Mouse (Mus musculus) embryo, embryonic 11.5 days (tissue): ENCODE measurements around the gene Foxj3.
"Not testable (repeated sequence)": the region's sequence is repeated elsewhere in the genome, so short reads cannot be mapped to it uniquely, and the experiment has no call there.

Source experiments
- DNase-seq: peaks from one replicate; pipeline ENCODE4 v3.0.0-alpha.2; 2012; ENCODE audit warnings: low read depth, low spot score

The Foxj3 gene

GRCm38 (mm10) chr4:119572682-119573081, 35.9 kb downstream of the Foxj3 start:
- no peak for DNase-seq

- DNase-seq: no peak
Measured at GRCm38 (mm10) chr4:119574504-119574903, 37.7 kb downstream of the Foxj3 start.

- no peak for DNase-seq
Measured at GRCm38 (mm10) chr4:119575459-119575858, 38.7 kb downstream of the Foxj3 start.

- DNase-seq: no peak
Measured at GRCm38 (mm10) chr4:119588037-119588436, 51.2 kb downstream of the Foxj3 start.

GRCm38 (mm10) chr4:119589423-119589822, 52.6 kb downstream of the Foxj3 start:
- no peak for DNase-seq

GRCm38 (mm10) chr4:119590027-119590426, 53.2 kb downstream of the Foxj3 start:
- DNase-seq: no peak

- no peak for DNase-seq
Measured at GRCm38 (mm10) chr4:119592479-119592878, 55.7 kb downstream of the Foxj3 start.

- no peak for DNase-seq
Measured at GRCm38 (mm10) chr4:119594331-119594730, 57.5 kb downstream of the Foxj3 start.

- DNase-seq: no peak
Measured at GRCm38 (mm10) chr4:119599605-119600004, 62.8 kb downstream of the Foxj3 start.

GRCm38 (mm10) chr4:119609488-119609887, 72.7 kb downstream of the Foxj3 start:
- no peak for DNase-seq

- DNase-seq: no peak
Measured at GRCm38 (mm10) chr4:119614078-119614477, 77.3 kb downstream of the Foxj3 start.

- DNase-seq: no peak
Measured at GRCm38 (mm10) chr4:119614724-119615123, 77.9 kb downstream of the Foxj3 start.

- DNase-seq: no peak
Measured at GRCm38 (mm10) chr4:119626081-119626645, 89.4 kb downstream of the Foxj3 start.

- DNase-seq: no peak
Measured at GRCm38 (mm10) chr4:119626876-119627275, 90.1 kb downstream of the Foxj3 start.

- DNase-seq: no peak
Measured at GRCm38 (mm10) chr4:119627317-119627716, 90.5 kb downstream of the Foxj3 start.

- not testable (repeated sequence) for DNase-seq
Measured at GRCm38 (mm10) chr4:119628363-119628762, 91.6 kb downstream of the Foxj3 start.

GRCm38 (mm10) chr4:119631115-119631919, 94.5 kb downstream of the Foxj3 start:
- DNase-seq: peak; percentile 14

- DNase-seq: no peak
Measured at GRCm38 (mm10) chr4:119632721-119633120, 95.9 kb downstream of the Foxj3 start.

- no peak for DNase-seq
Measured at GRCm38 (mm10) chr4:119633342-119633741, 96.5 kb downstream of the Foxj3 start.

- no peak for DNase-seq
Measured at GRCm38 (mm10) chr4:119633948-119634347, 97.1 kb downstream of the Foxj3 start.

- no peak for DNase-seq
Measured at GRCm38 (mm10) chr4:119634908-119635660, 98.3 kb downstream of the Foxj3 start.

GRCm38 (mm10) chr4:119635686-119636085, 98.9 kb downstream of the Foxj3 start:
- no peak for DNase-seq
